Mouse (Mus musculus) erythroblast, adult 5-6 weeks (primary cell): Measurements from ENCODE around the gene Tbck. TPM values are rescaled to one million over a fixed set of nuclear protein-coding genes. Genes with fewer than 3 reads are reported as not detected.

Experiments used
- ATAC-seq: replicated peaks from 2 replicates; pipeline ENCODE4 v1.8.0; 2016; ENCODE audit warnings: moderate number of reproducible peaks, mild to moderate bottlenecking, moderate TSS enrichment, inconsistent platforms; ENCODE audit not compliant: poor library complexity, low FRiP score, severe bottlenecking
- total RNA-seq, 2 experiments: library from RNA; stranded (forward) in 1 of 2; stranded (reverse) in 1 of 2; fragments of 150-400 nt in 1 of 2; fragments of 200-764, 138-1000 nt in 1 of 2; gene quantifications; 2 replicates each; pipeline versions ENCODE4 v1.2.3 to v1.2.4; 2015 to 2017; ENCODE audit warnings: low replicate concordance in 2 of 2

Gene Tbck
- total RNA-seq, 2 experiments from 2014 or later, result 4.0 to 4.6 TPM

GRCm38 (mm10) chr3:132814791-132815496, 131.0 kb downstream of the Tbck start:
- no peak for ATAC-seq

DNA sequence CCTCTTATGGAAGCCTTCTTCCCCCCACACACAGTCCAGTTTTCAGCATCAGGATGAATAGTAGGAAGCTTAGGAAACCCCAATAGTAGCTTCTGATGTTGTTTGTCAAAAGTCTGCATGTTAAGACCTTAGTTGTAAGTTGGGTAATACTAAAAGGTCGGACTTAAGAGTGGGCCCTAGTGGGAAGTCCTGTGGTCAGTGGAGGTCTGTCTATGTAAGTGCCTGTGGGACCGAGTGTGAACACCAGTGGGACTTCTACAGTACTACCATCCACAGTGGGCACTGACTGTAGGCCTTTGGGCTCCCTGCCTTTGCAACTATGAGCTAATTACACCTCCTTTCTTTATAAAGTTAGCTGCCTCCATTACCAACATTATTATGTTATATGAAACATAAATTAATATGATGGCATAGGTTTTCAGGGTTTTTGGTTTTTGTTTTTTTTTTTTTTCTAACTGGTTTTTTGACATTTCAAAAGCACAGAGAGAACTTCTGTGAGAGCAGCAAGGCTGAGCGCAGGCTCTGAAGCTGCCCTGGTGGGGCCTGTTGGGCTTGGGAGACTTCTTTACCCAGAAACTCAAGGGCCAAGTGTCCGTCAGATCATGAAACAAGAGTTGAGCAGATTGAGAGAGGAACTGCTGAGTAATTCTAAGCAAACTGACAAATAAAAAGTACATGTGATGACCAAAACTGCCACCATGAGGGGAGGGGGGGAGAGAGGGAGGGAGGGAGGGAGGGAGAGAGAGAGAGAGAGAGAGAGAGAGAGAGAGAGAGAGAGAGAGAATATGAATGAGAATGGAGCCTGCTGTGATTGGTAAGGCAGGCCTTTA, 131.8 kb downstream of the Tbck start:
- ATAC-seq, result no peak

- ATAC-seq, result no peak
Measured at GRCm38 (mm10) chr3:132819408-132819807, 135.5 kb downstream of the Tbck start.

- no peak for ATAC-seq
Measured at GRCm38 (mm10) chr3:132831179-132831873, 147.4 kb downstream of the Tbck start.

DNA sequence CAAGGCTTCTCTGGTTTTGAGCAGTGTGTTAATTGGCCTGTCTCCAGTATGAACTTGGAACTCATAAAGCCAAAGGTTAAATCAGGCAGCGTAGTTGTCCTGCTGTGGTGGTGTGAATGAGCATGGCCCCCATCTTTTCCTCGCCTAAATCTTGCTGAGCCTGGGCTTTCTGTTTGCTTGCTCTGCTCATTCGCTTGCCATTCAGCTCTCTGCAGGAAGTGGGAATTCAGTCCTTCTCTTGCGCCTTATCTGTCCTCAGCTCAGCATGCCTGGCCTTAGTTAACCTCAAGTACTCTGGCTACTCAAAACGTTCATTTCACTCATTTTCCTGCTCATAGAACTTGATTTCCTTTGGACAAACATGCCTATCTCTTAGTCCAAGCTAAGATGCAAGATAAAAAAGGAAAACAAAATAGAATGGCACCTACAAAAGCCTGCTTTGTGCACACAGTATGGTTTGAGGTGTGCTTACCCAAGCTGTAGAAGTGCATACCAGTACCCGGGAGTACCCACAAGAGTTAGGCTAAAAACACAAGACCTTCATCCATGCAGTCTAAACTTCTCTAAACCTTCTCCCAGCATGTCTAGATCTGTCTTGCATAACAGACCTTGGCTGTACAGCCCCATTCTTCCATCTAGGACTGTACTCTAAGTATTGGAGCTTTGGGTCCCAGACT, 151.3 kb downstream of the Tbck start:
- no peak for ATAC-seq

DNA sequence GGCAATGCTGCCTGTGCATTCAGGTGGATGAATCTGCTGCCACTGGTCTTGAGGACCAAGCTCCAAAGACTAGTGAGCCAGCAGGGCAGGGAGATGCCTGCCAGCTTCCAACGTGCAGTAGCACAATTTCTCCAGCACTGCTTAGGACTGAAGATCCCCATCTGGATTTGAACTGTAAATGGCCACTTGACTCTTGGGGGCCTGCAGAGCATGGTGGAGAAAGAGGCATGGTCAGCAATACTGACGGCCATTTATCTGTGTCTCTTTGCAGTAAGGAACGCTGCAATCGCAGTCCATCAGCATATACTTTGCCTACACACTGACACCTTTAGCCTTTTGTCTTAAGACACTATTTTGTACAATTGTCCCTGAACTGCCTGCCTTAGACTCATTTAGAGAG, 153.2 kb downstream of the Tbck start:
- ATAC-seq, result no peak

GRCm38 (mm10) chr3:132838656-132839417, 154.9 kb downstream of the Tbck start:
- ATAC-seq, result no peak

- no peak for ATAC-seq
Measured at GRCm38 (mm10) chr3:132839516-132839915, 155.6 kb downstream of the Tbck start.

DNA sequence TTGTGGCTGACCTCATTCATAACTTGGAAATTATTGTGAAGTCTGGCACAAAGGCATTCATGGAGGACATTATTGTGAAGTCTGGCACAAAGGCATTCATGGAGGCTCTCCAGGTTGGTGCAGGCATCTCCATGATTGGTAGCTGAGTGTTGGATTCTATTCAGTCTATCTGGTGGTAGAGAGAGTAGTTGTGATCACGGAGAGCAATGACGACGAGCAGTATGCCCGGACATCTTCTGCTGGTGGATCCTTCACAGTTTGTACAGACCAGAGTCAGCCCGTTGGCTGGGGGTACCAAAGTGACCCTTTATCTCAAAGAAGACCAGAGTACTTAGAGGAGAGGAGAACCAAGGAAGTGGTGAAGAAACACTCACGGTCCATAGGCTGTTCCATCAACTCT, 158.7 kb downstream of the Tbck start:
- ATAC-seq, result no peak

DNA sequence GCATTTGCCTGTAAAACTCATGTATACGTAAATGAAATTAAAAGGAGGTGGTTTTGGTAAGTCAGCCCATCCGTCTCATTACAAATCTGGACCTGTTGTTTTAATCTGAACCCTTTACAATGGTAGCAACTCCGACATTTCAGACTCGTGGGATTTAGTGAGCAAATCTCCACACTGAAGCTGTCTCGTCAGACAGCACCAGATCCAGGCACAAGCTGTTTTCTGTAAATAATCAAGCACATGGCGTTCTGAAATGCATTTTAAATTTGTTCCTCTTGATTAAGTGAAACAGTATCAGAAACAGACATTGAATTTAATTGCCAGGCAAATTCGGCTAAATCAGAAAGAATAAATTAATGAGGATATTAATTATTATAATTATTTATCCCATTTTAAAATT, 165.7 kb downstream of the Tbck start:
- no peak for ATAC-seq

DNA sequence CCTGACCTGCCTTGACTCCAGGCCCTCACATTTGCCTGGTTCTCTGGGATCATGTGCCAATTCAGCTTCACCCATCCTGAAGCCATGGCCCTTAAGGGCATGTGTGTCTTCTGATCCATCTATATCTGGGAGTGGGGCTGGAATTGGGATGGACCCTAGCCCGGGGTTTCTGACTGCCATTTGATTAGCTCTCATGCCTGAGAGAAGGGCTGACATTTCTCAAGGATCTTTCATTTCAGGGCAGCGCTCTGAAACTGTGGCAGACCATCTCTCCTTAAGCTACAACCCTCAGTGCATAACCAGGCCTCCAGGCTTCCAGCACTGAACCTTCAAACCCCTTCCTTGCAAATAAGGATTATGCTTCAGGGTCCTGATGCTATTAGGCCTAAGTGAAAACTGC, 166.5 kb downstream of the Tbck start:
- no peak for ATAC-seq

GRCm38 (mm10) chr3:132851417-132851816, 167.5 kb downstream of the Tbck start:
- ATAC-seq, result no peak

GRCm38 (mm10) chr3:132851841-132852728, 168.1 kb downstream of the Tbck start:
- ATAC-seq, result no peak

- ATAC-seq, result no peak
Measured at GRCm38 (mm10) chr3:132854271-132854670, 170.3 kb downstream of the Tbck start.

- no peak for ATAC-seq
Measured at GRCm38 (mm10) chr3:132855458-132856212, 171.7 kb downstream of the Tbck start.

DNA sequence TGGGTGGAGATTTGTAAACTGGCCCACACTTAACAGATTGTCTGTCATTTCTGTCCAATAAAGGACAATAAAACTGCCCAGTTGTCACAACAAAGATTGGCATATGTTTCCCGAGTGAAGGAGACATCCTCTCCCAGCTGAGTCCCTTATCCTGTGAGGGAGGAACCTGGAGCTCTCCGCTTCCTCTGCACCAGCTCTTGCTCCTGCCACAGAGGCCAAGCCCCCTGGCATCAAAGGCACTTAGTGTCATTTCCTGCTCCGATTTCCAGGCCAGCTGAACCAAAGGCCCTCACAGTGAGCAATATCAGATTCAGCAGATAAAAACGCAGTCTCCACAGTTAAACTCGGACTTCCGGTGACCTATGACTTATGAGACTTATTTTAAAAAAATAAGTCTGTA, 172.7 kb downstream of the Tbck start:
- no peak for ATAC-seq

DNA sequence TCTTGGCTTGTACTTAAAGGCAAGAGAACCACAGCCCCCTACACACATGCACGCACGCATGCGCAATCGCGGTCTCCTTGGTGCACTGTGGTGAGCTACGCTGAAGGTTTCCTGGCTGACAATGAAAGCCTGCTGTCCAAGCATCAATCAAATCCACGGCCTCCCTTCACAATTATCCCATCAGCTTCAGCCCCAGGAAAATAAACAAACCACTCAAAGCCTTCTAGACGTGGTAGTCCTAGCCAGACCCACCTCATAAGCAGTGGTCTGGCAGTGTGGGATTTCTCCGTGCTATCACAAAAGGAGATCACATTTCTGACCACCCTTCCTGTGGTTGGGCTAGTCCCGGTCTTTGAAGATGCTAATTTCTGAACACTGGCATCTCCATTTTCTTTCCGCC, 174.9 kb downstream of the Tbck start:
- ATAC-seq, result no peak

GRCm38 (mm10) chr3:132859573-132859972, 175.6 kb downstream of the Tbck start:
- no peak for ATAC-seq
